Mouse (Mus musculus) ovary, adult 10 weeks (tissue): ENCODE measurements around the gene Chrd. TPM values are rescaled to one million over a fixed set of nuclear protein-coding genes. Genes with fewer than 3 reads are reported as not detected.

Experiments
- polyA plus RNA-seq: library from polyadenylated mRNA; stranded (reverse); fragments of 350-450 nt; fragmentation: Illumina TruSeq; extraction: RNeasy Lipid Tissue Mini Kit (QIAGEN cat#74804); gene quantifications from one replicate; pipeline ENCODE4 v1.2.3, GENCODE M21; 2014

Chrd gene
- polyA plus RNA-seq, result 0.09 TPM

GRCm38 (mm10) chr16:20732925-20733730, at the start of gene Chrd:
Gene Chrd (plus strand): TSS chr16:20733127.

GRCm38 (mm10) chr16:20693111-20693701, 39.7 kb upstream of the Chrd start, which contains the start of gene Fam131a:
Gene Fam131a (plus strand): TSS chr16:20693241.

GRCm38 (mm10) chr16:20717181-20717977, 15.5 kb upstream of the Chrd start, which contains the start of the genes Polr2h and Clcn2:
Gene Polr2h (plus strand): TSS chr16:20717665.
Gene Clcn2 (minus strand): TSS chr16:20717746.

DNA sequence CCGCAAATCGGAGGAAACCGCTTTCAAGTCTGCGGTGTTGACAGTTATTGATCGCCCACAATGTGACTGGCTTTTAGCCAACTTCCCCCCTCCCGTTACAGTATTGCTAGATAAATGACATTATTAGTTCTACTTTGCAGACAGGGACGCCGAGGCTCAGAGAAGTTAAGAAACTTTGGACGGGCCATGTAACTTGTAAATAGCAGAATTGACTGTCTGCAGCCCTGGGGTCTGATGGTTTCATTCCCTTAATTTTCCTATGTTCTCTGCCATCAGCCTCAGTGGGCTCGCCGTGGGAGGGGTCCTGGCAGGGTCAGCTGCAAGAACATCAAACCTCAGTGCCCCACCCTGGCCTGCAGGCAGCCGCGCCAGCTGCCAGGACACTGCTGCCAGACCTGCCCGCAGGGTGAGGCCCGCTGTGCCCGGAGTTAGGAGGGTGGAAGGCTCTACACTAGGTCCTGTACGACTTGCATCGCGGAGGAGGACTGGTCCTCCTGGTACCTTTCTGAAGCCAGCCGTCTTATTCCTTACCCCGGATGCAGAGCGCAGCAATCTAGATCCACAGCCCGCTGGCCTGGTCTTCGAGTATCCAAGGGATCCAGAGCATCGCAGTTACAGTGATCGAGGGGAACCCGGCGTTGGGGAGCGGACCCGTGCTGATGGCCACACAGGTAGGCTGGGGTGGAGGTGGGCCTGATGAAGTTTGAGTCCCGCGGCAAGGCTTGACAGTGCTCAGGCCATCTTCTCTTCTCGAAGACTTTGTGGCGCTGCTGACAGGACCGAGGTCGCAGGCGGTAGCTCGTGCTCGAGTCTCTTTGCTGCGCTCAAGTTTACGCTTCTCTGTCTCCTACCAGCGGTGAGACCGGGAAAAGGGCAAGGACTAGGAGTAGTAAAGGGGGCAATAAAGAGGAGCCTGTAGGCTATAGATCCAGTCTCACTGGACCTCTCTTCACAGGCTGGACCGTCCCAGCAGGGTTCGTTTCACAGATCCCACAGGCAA, 1.1 kb downstream of the Chrd start, which contains the start of gene Thpo:
Gene Thpo, minus strand, starts transcription at position 781 of the 1,000 bp plus-strand sequence.

Other genes starting within 250 kb of the Chrd start
- gene Eif2b5, start 234.3 kb upstream of the Chrd start, polyA plus RNA-seq, result 8.2 TPM
- gene Dvl3, start 216.1 kb upstream of the Chrd start, polyA plus RNA-seq, result 26.8 TPM
- gene Ap2m1, start 197.6 kb upstream of the Chrd start, polyA plus RNA-seq, result 102 TPM
- 8.6 TPM for gene Abcf3, start 184.6 kb upstream of the Chrd start, polyA plus RNA-seq
- gene Vwa5b2, start 143.7 kb upstream of the Chrd start, polyA plus RNA-seq, result not detected
- gene Eef1akmt4, start 121.5 kb upstream of the Chrd start, polyA plus RNA-seq, result 3.0 TPM
- gene Gm49333, start 121.5 kb upstream of the Chrd start, polyA plus RNA-seq, result not detected
- gene Alg3, start 121.4 kb upstream of the Chrd start, polyA plus RNA-seq, result 6.3 TPM
- gene Camk2n2, start 111.8 kb upstream of the Chrd start, polyA plus RNA-seq, result not detected
- 1.1 TPM for gene Ece2, start 103.3 kb upstream of the Chrd start, polyA plus RNA-seq
- gene Psmd2, start 81.5 kb upstream of the Chrd start, polyA plus RNA-seq, result 77.0 TPM
- 125 TPM for gene Eif4g1, start 64.8 kb upstream of the Chrd start, polyA plus RNA-seq
- 0.26 TPM for gene Fam131a, start 39.9 kb upstream of the Chrd start, polyA plus RNA-seq
- gene Polr2h, start 15.5 kb upstream of the Chrd start, polyA plus RNA-seq, result 29.2 TPM
- 0.29 TPM for gene Clcn2, start 15.4 kb upstream of the Chrd start, polyA plus RNA-seq
- not detected for gene Thpo, start 1.4 kb downstream of the Chrd start, polyA plus RNA-seq